Mouse (Mus musculus) cerebellum, adult 2 months (tissue): Measurements from ENCODE around the gene Schip1.

Experiments
- CTCF ChIP-seq: fragments of 200-500 bp; IDR thresholded peaks from 2 replicates; pipeline ENCODE4 v1.5.1; 2011; ENCODE audit warnings: low read depth, mild to moderate bottlenecking, control low read depth, low read length, moderate library complexity, borderline replicate concordance; ENCODE audit not compliant: insufficient read depth
- POLR2A ChIP-seq: fragments of 200-500 bp; IDR thresholded peaks from 2 replicates; pipeline ENCODE4 v1.6.1; 2011; ENCODE audit warnings: low read length, control low read depth, borderline replicate concordance; ENCODE audit not compliant: insufficient read depth

DNA sequence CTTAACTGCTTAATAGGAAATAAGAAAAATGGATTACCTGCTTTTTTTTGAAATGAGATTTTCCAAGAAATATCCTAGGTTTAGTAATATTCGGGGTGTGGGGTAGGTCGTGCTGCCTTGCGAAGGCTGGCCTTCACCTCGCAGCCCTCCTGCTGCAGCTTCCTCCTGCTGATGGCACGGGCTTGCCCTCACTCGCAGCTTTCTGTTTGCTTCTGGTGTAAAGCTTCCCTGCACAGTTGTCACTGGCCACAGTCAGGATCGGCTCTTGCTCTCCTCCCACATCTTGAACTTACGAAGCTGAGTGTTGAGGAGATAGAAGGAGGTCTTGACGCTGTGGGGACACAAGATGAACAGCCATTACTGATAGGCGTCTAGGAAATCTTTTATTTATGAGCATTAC lies 539.9 kb downstream of the Schip1 start:
- TF ChIP-seq CTCF, result no peak
- TF ChIP-seq POLR2A, result no peak
